Mouse (Mus musculus): Measurements from ENCODE around the gene Zfp212. TPM values are rescaled to one million over a fixed set of nuclear protein-coding genes. Genes with fewer than 3 reads are reported as not detected.
"Not testable (repeated sequence)": the region's sequence is repeated elsewhere in the genome, so short reads cannot be mapped to it uniquely, and the experiment has no call there.

Gene Zfp212
- polyA plus RNA-seq, 1 experiment, result 11.3 TPM

- Histone ChIP-seq H3K4me3 (ENCODE audit: control insufficient read depth, low read depth, low read length) (no peak overlapping the region), H3K27me3 (ENCODE audit: control insufficient read depth, insufficient read depth, low read length) (no peaks in the 10 kb centered on the region), H3K27ac (ENCODE audit: control insufficient read depth, insufficient read depth, low read depth, low read length) (no peak overlapping the region), H3K36me3 (ENCODE audit: control insufficient read depth, insufficient read depth, low read length) (peaks cover 3% of the 10 kb centered on the region), H3K4me1 (ENCODE audit: control insufficient read depth, insufficient read depth, low read length) (no peaks in the 10 kb centered on the region)
- TF ChIP-seq CTCF (IDR thresholded peaks at IDR 0.05; ENCODE audit: control insufficient read depth, insufficient read depth, insufficient replicate concordance, low read depth, low read length) (no peak), POLR2A (IDR thresholded peaks at IDR 0.05; ENCODE audit: control insufficient read depth, low read depth, low read length) (no peak)
These were observed 42.8 kb downstream of the Zfp212 start for GRCm38 (mm10) chr6:47963051-47963450.

GRCm38 (mm10) chr6:47968166-47968565 is 47.9 kb downstream of the Zfp212 start:
- not testable (repeated sequence) for H3K4me3 ChIP-seq (ENCODE audit: control insufficient read depth, low read depth, low read length); H3K27me3 ChIP-seq (ENCODE audit: control insufficient read depth, insufficient read depth, low read length); H3K36me3 ChIP-seq (ENCODE audit: control insufficient read depth, insufficient read depth, low read length); H3K4me1 ChIP-seq (ENCODE audit: control insufficient read depth, insufficient read depth, low read length); H3K27ac ChIP-seq (ENCODE audit: control insufficient read depth, insufficient read depth, low read depth, low read length)

DNA sequence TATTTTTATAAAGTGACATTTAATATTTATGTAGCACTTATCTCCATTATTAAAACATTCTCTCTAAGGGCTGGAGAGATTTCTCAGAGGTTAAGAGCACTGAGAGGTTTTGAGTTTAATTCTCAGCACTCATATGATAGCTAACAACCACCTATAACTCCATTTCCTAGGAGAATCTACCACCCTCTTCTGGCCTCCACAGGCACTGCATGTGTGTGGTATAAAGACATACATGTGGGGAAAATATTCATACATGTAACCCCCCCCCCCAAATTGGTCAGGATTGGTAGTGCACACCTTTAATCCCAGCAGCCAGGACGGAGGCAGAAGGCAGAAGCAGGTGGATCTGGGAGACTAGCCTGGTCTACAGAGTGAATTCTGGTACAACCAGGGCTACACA is 54.3 kb downstream of the Zfp212 start:
- H3K4me3 ChIP-seq (ENCODE audit: control insufficient read depth, low read depth, low read length), result no peak overlapping the region
- no peak overlapping the region for H3K27ac ChIP-seq (ENCODE audit: control insufficient read depth, insufficient read depth, low read depth, low read length)
- H3K27me3 ChIP-seq (ENCODE audit: control insufficient read depth, insufficient read depth, low read length), result no peaks in the 10 kb centered on the region
- no peak for TF ChIP-seq POLR2A (IDR thresholded peaks at IDR 0.05; ENCODE audit: control insufficient read depth, low read depth, low read length)
- TF ChIP-seq CTCF (IDR thresholded peaks at IDR 0.05; ENCODE audit: control insufficient read depth, insufficient read depth, insufficient replicate concordance, low read depth, low read length), result no peak
- H3K36me3 ChIP-seq (ENCODE audit: control insufficient read depth, insufficient read depth, low read length), result no peaks in the 10 kb centered on the region
- peaks cover 6% of the 10 kb centered on the region for H3K4me1 ChIP-seq (ENCODE audit: control insufficient read depth, insufficient read depth, low read length)

DNA sequence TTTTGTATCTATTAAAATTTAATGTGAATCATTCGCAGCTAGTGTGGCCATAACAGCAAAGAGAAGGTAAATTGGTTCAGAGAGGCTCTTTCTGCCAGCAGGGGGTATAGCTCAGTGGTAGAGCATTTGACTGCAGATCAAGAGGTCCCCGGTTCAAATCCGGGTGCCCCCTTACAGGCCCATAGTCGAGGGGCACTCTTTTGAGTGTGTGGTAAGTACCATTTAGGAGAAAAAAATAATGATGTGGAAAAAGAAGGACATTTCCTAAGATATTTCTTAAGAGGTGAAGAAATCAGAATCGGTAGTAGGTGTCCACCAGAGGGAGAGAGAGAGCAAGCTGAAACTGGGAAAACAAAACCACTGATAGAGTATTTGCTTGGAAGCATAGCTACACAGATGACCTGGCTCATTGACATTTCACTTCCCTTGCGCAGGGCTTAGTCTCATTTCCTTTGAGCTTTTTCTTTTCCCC is 58.7 kb downstream of the Zfp212 start:
- TF ChIP-seq CTCF (IDR thresholded peaks at IDR 0.05; ENCODE audit: control insufficient read depth, insufficient read depth, insufficient replicate concordance, low read depth, low read length) (no peak), POLR2A (IDR thresholded peaks at IDR 0.05; ENCODE audit: control insufficient read depth, low read depth, low read length) (no peak)
- H3K4me1 ChIP-seq (ENCODE audit: control insufficient read depth, insufficient read depth, low read length), result peaks cover 6% of the 10 kb centered on the region
- no peak overlapping the region for H3K27ac ChIP-seq (ENCODE audit: control insufficient read depth, insufficient read depth, low read depth, low read length)
- no peaks in the 10 kb centered on the region for H3K36me3 ChIP-seq (ENCODE audit: control insufficient read depth, insufficient read depth, low read length)
- H3K4me3 ChIP-seq (ENCODE audit: control insufficient read depth, low read depth, low read length), result no peak overlapping the region
- no peaks in the 10 kb centered on the region for H3K27me3 ChIP-seq (ENCODE audit: control insufficient read depth, insufficient read depth, low read length)

Other genes with a start within 250 kb of the Zfp212 start
- gene Pdia4, start 107.0 kb upstream of the Zfp212 start, polyA plus RNA-seq (2012; rRNA removed), result 21.1 and 24.7 TPM in 2 replicates
- 0.85 and 1.0 TPM in 2 replicates for gene Zfp786, start 89.6 kb upstream of the Zfp212 start, polyA plus RNA-seq (2012; rRNA removed)
- 5.8 and 6.4 TPM in 2 replicates for gene Zfp398, start 84.8 kb upstream of the Zfp212 start, polyA plus RNA-seq (2012; rRNA removed)
- 1.2 and 1.4 TPM in 2 replicates for gene Zfp282, start 43.3 kb upstream of the Zfp212 start, polyA plus RNA-seq (2012; rRNA removed)
- gene Zfp956, start 32.9 kb downstream of the Zfp212 start, polyA plus RNA-seq (2012; rRNA removed), result 62.3 and 67.9 TPM in 2 replicates
- 3.0 and 5.2 TPM in 2 replicates for gene Zfp777, start 128.4 kb downstream of the Zfp212 start, polyA plus RNA-seq (2012; rRNA removed)
- 17.4 and 18.1 TPM in 2 replicates for gene Zfp746, start 166.1 kb downstream of the Zfp212 start, polyA plus RNA-seq (2012; rRNA removed)

Data from testis, adult 2 months (tissue).